Mouse (Mus musculus) bone marrow, adult 2 months (tissue): ENCODE measurements around the gene Gm49354.

Experiments
- CTCF ChIP-seq: fragments of 200-500 bp; IDR thresholded peaks from 2 replicates; pipeline ENCODE4 v1.5.1; 2011; ENCODE audit warnings: low read length, control low read depth; ENCODE audit not compliant: control insufficient read depth, insufficient read depth
- POLR2A ChIP-seq: fragments of 200-500 bp; IDR thresholded peaks from 2 replicates; pipeline ENCODE4 v1.6.1; 2011; ENCODE audit warnings: low read depth, mild to moderate bottlenecking, control low read depth, low read length, borderline replicate concordance; ENCODE audit not compliant: control insufficient read depth

DNA sequence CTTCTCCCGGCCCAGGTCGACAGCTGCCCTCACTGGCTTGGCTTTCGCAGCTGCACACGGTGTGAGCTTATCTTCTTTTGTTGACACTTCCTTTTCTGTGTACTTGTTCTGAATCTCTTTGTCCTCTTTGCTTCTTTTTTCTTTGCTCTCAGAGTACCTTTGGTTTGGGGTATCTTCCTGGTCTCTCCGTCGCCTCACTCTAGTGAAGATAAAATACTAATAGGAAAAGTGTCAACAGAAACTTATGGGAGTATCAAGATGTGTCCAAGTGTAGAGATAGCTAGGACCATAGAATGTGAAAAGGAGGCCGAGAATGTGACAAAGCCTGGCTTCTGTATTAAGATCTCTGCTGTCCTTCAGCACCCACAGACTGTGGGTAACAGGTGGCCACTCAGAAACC is at the start of gene Gm49354:
- TF ChIP-seq CTCF, result no peak
- no peak for TF ChIP-seq POLR2A
